Mouse (Mus musculus) liver, adult (tissue): Measurements from ENCODE around the gene Nubpl.

Source experiments
- GATA4 ChIP-seq: IDR thresholded peaks from 2 replicates; pipeline ENCODE4 v1.6.1; 2014; ENCODE audit warnings: mild to moderate bottlenecking, low read length; ENCODE audit not compliant: insufficient replicate concordance

The Nubpl gene

DNA sequence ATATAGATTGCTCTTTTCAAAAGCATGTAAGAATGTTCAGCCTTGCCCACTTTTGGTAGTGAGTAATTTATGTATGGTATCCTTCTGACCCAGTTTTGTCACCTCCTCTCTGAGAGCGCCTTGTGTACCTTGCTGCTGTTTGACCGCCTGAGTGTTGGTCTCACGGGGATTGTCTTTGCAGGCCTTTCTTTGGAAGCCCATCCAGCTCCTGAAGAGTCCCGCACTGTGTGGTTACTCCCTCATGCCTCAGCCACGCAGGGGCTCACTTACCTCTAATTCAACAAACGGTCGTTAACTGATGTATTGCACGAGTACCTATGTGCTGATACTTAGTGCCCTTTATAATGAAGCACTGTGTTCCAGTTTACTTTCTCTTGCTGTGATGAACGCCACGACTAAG lies 192.1 kb downstream of the Nubpl start:
- TF ChIP-seq GATA4, result no peak

DNA sequence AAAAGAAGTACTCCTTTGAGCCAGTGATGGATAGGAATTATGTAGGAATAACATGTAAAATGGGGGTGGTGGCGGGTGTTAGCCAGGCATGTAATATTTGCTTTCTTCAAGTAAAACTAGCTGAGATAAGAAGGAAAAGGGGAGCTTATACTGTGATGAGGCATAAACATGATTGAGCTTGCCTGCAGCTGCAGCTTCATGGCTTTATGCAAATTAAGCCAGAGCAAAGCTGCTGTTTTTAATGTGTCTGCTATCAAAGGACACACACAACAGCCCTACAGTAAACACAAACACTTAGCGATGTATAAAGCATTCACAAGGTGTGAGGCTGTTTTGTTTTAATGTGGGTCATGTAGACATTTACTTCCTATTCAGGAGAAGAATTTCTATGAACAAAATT lies 196.4 kb downstream of the Nubpl start:
- no peak for TF ChIP-seq GATA4

DNA sequence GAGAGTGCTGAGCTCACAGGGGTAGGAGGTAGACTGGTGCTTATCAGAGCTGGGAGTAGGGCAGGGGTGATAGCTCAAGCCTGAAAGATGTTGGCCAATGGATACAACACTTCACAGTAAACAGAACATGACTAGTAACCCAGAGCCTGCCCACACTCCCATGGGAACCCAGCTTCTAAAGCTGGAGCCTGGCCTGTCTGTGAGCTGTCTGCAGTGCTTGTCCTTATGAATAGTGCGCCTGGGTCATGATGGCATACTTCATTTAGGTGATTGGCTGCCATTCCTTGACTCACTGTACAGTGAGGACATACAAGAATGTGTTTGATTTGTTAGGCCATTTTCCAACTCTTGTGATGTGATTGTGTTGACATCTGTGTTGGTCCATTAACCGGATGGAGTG lies 200.5 kb downstream of the Nubpl start:
- no peak for TF ChIP-seq GATA4

DNA sequence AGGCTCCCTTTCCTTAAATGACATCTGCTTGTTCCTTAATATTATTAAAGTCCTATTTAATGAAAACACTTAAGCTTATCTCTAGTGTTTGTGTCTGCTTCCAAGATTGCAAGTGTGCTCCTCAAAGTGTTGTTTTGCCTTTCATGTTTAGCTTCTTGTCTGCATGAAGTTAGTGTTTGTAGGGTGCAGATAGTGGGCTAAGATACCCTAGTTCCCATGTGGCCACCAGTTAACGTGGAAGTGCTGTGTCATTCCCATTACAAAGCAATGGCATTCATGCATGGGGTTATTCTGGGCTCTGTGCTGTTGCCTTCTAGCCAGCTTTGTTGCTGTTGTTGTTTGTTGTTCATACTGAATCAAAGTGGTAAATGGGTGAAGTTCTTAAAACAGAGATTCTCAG lies 201.1 kb downstream of the Nubpl start:
- no peak for TF ChIP-seq GATA4

DNA sequence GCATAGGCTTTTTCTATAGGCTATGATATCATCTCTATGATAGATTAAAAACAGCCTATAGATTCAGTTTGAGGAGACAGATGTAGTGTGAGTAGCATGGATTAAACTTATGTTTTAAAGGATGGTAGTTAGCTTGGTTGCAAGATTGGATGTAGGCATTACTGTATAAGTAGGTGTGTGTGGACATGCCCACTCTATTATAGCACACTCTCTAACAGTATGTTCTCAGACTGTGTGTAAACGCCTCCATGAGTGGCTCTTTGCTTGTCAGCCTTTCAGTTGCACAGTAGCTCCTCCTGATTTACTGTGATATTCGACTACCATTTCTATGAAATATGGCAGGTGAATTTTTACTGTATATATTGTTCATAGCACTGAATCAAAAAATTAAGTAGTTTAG lies 205.4 kb downstream of the Nubpl start:
- TF ChIP-seq GATA4, result no peak

DNA sequence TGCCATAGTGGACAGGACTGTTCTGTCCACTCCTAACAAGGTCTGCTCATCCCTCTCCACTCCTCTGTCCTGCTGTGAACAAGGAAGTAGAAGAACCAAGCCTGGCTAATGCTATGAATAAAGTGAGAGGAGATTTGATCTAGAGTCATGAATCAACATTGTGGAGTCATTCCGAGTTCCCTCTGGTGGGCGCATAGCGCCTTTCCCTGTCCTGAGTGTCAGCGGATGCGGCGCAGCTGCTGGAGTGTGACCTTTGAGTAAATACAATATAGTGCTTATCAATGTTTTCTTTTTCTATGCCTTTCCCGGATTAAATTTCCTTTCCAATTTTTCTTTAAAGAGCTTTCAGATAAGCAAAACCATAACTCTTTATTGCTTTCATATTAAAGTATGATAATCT lies 208.8 kb downstream of the Nubpl start:
- TF ChIP-seq GATA4, result no peak

DNA sequence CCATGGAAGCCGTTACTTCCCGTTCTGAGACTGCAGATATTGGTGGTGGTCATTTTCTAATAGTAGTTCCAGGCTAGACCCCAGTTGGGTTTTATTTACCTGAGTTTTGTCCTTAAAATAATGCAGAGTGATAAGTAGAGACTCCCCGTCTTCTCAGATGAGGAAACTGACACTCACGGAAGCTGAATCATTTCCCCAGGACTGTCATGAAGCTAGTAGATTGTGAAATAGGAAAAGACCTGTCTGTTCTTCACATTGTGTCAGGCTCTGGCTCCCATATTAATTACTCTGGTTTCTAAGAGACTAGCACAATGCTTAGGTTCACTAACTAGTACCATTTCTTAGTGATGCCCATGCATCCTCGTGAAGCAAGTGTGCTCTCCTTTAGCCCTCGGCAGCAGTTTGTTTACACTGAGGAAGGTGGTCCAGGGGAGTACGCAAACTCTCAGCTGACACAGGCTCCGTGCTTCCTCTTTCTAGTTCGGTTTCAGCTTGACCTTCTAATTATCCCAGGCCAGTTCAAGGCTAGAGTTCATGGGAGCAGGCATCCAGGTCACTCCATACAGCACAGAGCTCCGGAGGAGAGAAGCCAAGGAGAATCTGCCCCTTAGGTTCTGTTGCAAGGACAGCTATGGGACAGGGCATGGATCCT lies 209.9 kb downstream of the Nubpl start:
- no peak for TF ChIP-seq GATA4

DNA sequence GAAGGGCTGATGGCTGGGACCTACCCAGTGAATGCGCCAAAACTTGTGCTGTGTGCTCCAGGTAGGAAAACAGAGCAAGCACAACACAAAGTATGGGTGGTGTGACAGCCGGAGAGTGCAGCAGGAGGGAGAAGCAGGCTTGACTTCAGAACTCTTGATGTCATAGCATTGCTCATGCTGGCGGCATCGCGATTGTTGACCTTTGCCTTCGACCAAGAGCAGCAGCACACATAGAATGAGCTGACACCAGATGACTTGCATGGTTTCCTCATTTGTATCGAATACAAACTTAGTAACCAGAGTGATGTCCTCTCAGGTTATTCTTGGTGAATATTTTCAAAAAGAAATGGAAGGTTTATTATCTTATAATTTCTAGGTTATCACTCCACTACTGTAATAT lies 211.1 kb downstream of the Nubpl start:
- no peak for TF ChIP-seq GATA4

DNA sequence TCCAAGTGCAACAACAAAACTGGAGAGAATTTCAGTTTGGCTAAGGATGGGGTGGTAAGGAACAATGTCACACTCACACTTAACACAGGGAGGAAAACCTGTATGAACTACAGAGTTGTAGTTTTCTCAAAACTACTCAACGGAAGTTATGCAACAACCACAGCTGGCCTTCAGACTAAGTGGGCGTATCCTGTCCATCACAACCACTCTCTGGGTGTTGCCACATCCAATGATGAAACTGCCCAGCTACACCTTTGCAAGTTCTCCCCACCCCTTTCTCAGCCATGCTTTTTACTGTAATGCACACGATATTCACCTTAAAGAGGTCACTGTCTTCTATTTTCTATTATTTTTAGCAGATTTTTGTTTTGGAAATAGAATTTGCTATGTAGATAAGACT lies 217.3 kb downstream of the Nubpl start:
- no peak for TF ChIP-seq GATA4

DNA sequence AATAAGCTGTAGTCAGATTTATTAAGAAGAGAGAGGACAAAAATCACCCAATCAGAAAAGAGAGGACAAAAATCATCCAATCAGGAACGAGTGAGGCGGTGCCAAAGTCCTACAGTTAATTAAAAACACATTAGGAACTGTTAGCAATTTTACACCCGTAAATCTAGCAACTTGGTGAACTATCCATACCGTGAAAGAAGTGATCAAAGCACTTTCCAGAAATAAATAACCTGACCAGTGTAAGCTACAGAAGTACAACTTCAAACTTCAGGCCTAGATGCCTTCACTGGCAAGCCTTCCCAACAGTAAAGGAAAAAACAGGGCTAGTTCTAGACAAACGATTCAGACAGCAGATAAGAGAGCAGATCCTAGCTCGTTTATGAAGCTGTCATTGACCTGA lies 220.1 kb downstream of the Nubpl start:
- TF ChIP-seq GATA4, result no peak

DNA sequence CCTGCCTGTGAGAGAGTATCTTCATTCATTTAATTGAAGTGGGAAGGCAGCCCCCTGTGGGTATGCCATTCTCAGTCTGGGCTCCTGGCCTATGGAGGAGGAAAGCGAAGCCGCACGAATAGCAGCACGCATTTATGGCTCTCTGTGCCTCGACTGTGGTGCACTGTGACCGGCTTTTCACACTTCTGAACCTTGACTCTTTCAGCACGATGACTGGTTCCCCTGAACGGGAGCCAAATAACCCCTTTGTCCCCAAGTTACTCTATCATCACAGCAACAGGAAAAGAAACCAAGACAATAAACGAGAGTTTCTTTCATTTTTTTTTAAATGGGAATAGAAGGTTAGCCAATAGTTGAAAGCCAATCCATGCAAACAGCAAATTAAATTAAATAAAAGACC lies 220.9 kb downstream of the Nubpl start:
- TF ChIP-seq GATA4, result no peak

DNA sequence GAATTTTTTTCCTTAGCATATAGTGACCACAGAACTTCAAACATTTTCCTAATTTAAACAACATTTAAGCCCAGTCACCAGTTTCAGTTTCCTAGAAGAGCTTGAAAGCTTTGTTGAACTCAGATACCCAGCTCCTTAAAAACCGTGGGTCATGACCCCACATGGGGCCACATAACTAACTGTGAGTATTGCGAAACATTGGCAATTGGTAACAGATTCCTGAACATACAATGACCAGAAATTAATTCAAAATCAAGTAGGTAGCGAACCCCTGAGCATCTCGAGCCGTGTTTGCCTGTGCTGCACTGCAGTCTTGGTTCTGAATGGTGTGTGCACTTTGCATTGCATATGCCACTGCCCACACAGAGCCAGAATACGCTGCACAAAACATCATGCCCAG lies 221.6 kb downstream of the Nubpl start:
- TF ChIP-seq GATA4, result no peak

DNA sequence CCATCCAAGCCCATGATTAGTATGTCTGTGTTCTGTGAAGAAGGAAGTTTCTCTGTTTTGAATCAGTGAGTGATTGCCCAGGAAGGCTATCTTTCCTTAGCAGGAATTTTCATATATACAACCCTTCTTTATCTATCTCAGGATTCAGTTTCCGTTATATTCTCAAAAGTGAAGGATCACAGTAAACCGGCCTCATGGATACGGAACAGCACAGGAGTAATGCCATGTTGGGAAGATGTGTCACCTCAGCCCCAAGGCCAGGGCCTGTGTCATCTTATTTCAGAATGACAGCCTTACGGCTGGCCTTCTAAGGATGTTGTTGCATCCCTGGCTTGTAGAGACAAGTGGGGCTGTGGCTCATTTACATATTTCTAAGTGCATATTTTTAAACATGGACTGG lies 231.0 kb downstream of the Nubpl start:
- no peak for TF ChIP-seq GATA4

DNA sequence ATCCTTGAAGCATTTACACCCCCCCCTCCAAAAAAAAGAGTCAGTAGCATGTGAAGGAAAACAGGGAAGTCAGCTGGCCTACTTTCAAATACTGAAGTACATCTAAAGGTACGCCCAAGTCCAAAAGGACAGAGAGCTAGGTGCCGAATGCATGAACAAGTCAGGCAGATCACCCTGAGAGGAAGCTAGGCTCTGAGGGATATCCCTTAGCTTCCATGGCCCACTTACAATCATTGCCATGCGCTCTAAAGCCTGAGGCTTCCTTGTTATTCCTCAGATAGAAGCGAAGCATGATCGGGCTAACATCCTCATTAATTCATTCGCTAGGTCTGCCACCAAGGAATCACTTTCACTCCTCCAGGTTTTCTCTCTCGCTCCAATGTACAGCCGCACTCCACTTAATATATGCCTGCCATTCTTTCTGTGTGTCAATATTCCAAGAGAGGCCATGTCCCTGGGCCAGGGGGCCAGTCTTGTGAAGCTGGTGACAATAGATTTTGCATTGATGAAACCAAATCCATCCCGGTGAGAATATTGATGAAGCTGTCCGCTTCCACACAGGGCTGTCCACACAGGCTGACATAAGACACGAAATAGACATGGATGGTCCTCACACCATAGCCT lies 237.7 kb downstream of the Nubpl start:
- no peak for TF ChIP-seq GATA4

DNA sequence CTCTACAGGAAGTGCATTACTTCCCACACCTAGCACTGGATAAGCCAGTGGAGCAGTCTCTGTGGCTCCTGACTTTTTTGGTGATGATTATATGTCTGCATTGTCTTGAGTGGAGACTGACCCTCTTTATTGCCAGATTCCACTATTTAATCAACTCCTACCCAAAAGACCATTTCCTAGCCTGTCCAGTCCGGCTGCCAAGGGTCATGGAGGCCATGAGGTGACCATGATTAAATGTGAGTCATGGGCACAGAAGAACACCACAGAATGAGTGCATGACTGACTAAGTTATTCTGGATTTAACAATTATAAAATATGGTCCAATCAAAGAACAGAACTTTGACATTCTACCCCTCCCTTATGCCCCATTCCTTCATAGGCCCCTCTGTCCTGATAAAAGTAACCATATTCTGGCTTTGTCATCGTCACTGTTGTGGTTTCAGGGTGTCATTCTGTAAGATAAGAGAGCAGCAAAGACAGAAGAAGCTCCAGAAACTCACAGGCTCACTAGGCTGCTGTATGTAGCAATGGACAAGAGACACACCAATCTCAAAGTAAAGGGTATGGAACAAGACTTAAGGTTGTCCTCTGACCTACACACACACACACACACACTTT lies 240.7 kb downstream of the Nubpl start:
- TF ChIP-seq GATA4, result no peak

DNA sequence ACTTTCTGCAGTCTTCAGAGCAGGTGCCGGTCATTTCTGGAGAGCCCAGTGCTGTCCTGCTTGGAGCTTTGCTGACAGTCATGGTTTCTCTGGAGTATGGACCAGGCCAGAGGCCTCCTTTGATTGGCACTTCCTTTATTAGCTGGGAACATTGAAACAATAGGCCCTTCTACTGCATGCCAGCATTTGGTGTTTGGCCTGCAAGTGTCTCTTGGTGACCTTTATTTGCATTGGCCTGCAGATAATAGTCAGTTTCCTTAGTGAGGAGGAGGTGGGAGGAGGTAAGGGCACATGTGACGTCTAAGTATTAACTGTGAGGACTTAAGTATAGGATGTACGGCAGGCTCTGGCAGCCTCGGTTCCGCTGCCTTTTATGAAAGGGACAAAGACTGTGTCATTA lies 249.1 kb downstream of the Nubpl start:
- TF ChIP-seq GATA4, result no peak

DNA sequence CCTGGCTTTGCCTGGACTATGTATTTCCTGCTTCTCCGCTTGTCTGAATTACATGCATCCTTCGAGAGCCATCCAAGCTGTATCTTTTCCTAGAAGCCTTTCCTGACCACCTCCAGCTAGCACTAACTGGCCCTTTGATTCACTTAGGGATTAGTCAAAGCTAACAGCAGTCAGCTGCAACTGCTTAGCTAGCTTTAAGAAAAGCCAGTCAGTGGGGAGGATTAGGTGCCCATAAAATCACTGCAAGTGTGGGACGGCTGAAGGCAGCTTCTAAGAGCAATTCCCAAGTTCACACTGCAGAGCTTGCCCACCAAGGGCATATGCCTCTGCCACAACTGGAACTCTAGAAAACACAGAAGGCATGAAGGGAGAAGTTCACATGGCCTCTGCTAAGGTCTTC lies 252.7 kb downstream of the Nubpl start:
- no peak for TF ChIP-seq GATA4
